Comparison of ENCODE assay signal across 8 mouse cellular contexts in the genomic region with DNA sequence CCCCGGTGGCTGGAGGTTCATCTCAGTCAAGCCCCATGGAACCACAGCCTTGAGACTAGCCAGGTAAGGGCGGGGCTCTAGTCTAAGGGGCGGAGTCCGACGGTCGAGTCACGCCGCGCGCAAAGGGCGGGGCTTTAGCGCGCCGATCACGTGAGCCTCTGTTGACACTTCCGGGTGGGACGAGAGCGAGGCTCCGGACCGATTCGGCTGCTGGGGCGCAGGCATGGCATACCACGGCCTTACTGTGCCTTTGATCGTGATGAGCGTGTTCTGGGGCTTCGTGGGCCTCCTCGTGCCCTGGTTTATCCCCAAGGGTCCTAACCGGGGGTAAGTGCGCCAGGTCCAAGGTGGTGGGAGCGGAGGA. TPM values are rescaled to one million over a fixed set of nuclear protein-coding genes. Genes with fewer than 3 reads are reported as not detected.
DNase-seq lines count a peak whose midpoint lies in the region; ATAC-seq lines count a peak whose summit lies in the region.

No protein-coding gene starts in this region.

- no peaks in the 10 kb centered on the region for H3K36me3 ChIP-seq in embryonic facial prominence, embryonic 14.5 days (ENCODE audit: control insufficient read depth, insufficient read depth, low read length)
- H3K36me3 ChIP-seq in kidney, embryonic 14.5 days (ENCODE audit: control insufficient read depth, insufficient read depth, low read length), result no peaks in the 10 kb centered on the region
- 0 out of 2 replicates have a peak, but pooled peaks cover 8% of the 10 kb centered on the region for H3K36me3 ChIP-seq in limb, embryonic 15.5 days

- ATAC-seq in embryonic facial prominence, embryonic 14.5 days (ENCODE audit: low read depth), result peak; percentile 93
- peak; percentile 93 for ATAC-seq in kidney, embryonic 14.5 days (ENCODE audit: low FRiP score, low TSS enrichment)
- ATAC-seq in limb, embryonic 15.5 days (ENCODE audit: insufficient number of reproducible peaks, low FRiP score, low TSS enrichment, low read depth), result peak; percentile 91

- H3K9ac ChIP-seq in embryonic facial prominence, embryonic 14.5 days (ENCODE audit: low read depth, low read length), result peak overlapping the region; percentile 85
- H3K9ac ChIP-seq in kidney, embryonic 14.5 days (ENCODE audit: low read depth, low read length), result peak overlapping the region; percentile 76
- peak overlapping the region; percentile 86 for H3K9ac ChIP-seq in limb, embryonic 15.5 days

- H3K27ac ChIP-seq in embryonic facial prominence, embryonic 14.5 days (replicated peaks; ENCODE audit: low read depth, low read length), result peak overlapping the region; percentile 90
- H3K27ac ChIP-seq in kidney, embryonic 14.5 days (ENCODE audit: low read depth, low read length), result peak overlapping the region; percentile 65
- peak overlapping the region; percentile 93 for H3K27ac ChIP-seq in limb, embryonic 15.5 days

- peak; percentile 94 for DNase-seq in 3T3-L1 (ENCODE audit: low read depth, low spot score)
- peak; percentile 57 to 78 for DNase-seq in adrenal gland, postnatal 4 days (ENCODE audit: low spot score in 2 of 2)
- peak; percentile 95 for DNase-seq in embryonic facial prominence, embryonic 14.5 days (ENCODE audit: low spot score)
- DNase-seq in heart, adult 9 months (ENCODE audit: low spot score in 2 of 2), result peak; percentile 85 to 87
- peak; percentile 55 to 77 for DNase-seq in monocyte, adult 2 months (ENCODE audit: low read depth in 1 of 2, low spot score in 2 of 2)
- DNase-seq in spleen, postnatal 36 days (ENCODE audit: low spot score in 2 of 2), result peak; percentile 88 to 92

- peak overlapping the region; percentile 92 for H3K4me3 ChIP-seq in embryonic facial prominence, embryonic 14.5 days (ENCODE audit: low read depth, low read length)
- peak overlapping the region; percentile 95 for H3K4me3 ChIP-seq in kidney, embryonic 14.5 days (ENCODE audit: low read length)
- peak overlapping the region; percentile 83 for H3K4me3 ChIP-seq in limb, embryonic 15.5 days

- no peaks in the 10 kb centered on the region for H3K9me3 ChIP-seq in embryonic facial prominence, embryonic 14.5 days (ENCODE audit: control insufficient read depth, low read length)
- no peaks in the 10 kb centered on the region for H3K9me3 ChIP-seq in kidney, embryonic 14.5 days (ENCODE audit: control insufficient read depth, low read length)
- no peaks in the 10 kb centered on the region for H3K9me3 ChIP-seq in limb, embryonic 15.5 days

- peaks cover 13% of the 10 kb centered on the region for H3K4me1 ChIP-seq in embryonic facial prominence, embryonic 14.5 days (ENCODE audit: control insufficient read depth, insufficient read depth, low read length)
- no peaks in the 10 kb centered on the region for H3K4me1 ChIP-seq in kidney, embryonic 14.5 days (ENCODE audit: control insufficient read depth, insufficient read depth, low read length)
- peaks cover 25% of the 10 kb centered on the region for H3K4me1 ChIP-seq in limb, embryonic 15.5 days

- WGBS in embryonic facial prominence, embryonic 14.5 days, result 2% methylated on average over 23 of the region's 30 CpGs
- under 1% methylated on average over 30 of the region's 30 CpGs for WGBS in kidney, embryonic 14.5 days
- under 1% methylated on average over 30 of the region's 30 CpGs for WGBS in limb, embryonic 15.5 days

- no peaks in the 10 kb centered on the region for H3K27me3 ChIP-seq in embryonic facial prominence, embryonic 14.5 days (replicated peaks; ENCODE audit: control insufficient read depth, insufficient read depth, low read length)
- no peaks in the 10 kb centered on the region for H3K27me3 ChIP-seq in kidney, embryonic 14.5 days (ENCODE audit: control insufficient read depth, insufficient read depth, low read length)
- no peaks in the 10 kb centered on the region for H3K27me3 ChIP-seq in limb, embryonic 15.5 days

- H3K4me2 ChIP-seq in embryonic facial prominence, embryonic 14.5 days (ENCODE audit: low read depth, low read length), result peak overlapping the region; percentile 62
- H3K4me2 ChIP-seq in kidney, embryonic 14.5 days (replicated peaks; ENCODE audit: low read depth, low read length), result peak overlapping the region; percentile 54
- peak overlapping the region; percentile 61 for H3K4me2 ChIP-seq in limb, embryonic 15.5 days

RNA-seq across cellular contexts. Expression of a gene that starts 13.2 kb away (rescaled TPM):
- total RNA-seq in adrenal gland, postnatal 4 days (2021), result 100 to 1,000 TPM; 141 to 142 TPM
- polyA plus RNA-seq in embryonic facial prominence, embryonic 14.5 days (2014; fragmentation: Nextera tagmentation; extraction: Ambion mirVana), result 229 and 261 TPM in 2 replicates
- polyA plus RNA-seq in kidney, embryonic 14.5 days (2014; fragmentation: Nextera tagmentation; extraction: Ambion mirVana), result 192 and 214 TPM in 2 replicates
- polyA plus RNA-seq in limb, embryonic 15.5 days (2015; fragmentation: Nextera tagmentation; extraction: Ambion mirVana), result 247 and 248 TPM in 2 replicates

RNA-seq across cellular contexts. Expression of a gene that starts 39.2 kb away (rescaled TPM):
- total RNA-seq in adrenal gland, postnatal 4 days (2021), result 10 to 100 TPM; 47.5 to 51.9 TPM
- polyA plus RNA-seq in embryonic facial prominence, embryonic 14.5 days (2014; fragmentation: Nextera tagmentation; extraction: Ambion mirVana), result 4.2 and 5.1 TPM in 2 replicates
- 4.9 and 10.5 TPM in 2 replicates for polyA plus RNA-seq in kidney, embryonic 14.5 days (2014; fragmentation: Nextera tagmentation; extraction: Ambion mirVana)
- 7.3 and 7.6 TPM in 2 replicates for polyA plus RNA-seq in limb, embryonic 15.5 days (2015; fragmentation: Nextera tagmentation; extraction: Ambion mirVana)

Comparison
In these comparisons a context has a peak if more than half of its experiments do, and no peak if none do; other contexts are left out.
1. Peak in every context shown above with its lines: DNase-seq, ATAC-seq, H3K4me3 ChIP-seq and H3K27ac ChIP-seq.